Mouse (Mus musculus) heart, postnatal 25 days (tissue): ENCODE measurements around the gene Cym. TPM values are rescaled to one million over a fixed set of nuclear protein-coding genes. Genes with fewer than 3 reads are reported as not detected.
A peak's percentile ranks its signal among the peaks of the same experiment; 100 is the strongest.

Source experiments
- DNase-seq: peaks from one replicate; pipeline ENCODE4 v3.0.0; 2022; ENCODE audit warnings: low spot score
- intact Hi-C: fragments of 180-260 bp; cut with DNase I; formaldehyde crosslinking; loops from one replicate; pipeline ENCODE4 v1.15.1; 2025
- total RNA-seq, 2 experiments: library from RNA; stranded (reverse); gene quantifications; 2 replicates each; pipeline ENCODE4 v1.2.3; 2021

Gene Cym
- total RNA-seq, 2 experiments from 2014 or later = 0.22 TPM; not detected in 1

GRCm38 (mm10) chr3:107229822-107230221 is 8.3 kb upstream of the Cym start:
- DNase-seq = no peak
- intact Hi-C loops = loop anchor here (5.0 kb wide), 1 partner anchor 127 kb away; no protein-coding TSS in a partner anchor

- intact Hi-C loops = no loop called here
Measured at GRCm38 (mm10) chr3:107229221-107229620, 7.7 kb upstream of the Cym start.

GRCm38 (mm10) chr3:107225820-107226219 is 4.3 kb upstream of the Cym start:
- intact Hi-C loops = no loop called here
- no peak for DNase-seq

More at GRCm38 (mm10) chr3:107229221-107229620, 7.7 kb upstream of the Cym start:
- no peak for DNase-seq

- DNase-seq = no peak
- intact Hi-C loops = no loop called here
Measured at GRCm38 (mm10) chr3:107223230-107223629, 1.7 kb upstream of the Cym start.

GRCm38 (mm10) chr3:107218572-107218971 is 3.0 kb downstream of the Cym start:
- intact Hi-C loops = no loop called here
- DNase-seq = no peak

GRCm38 (mm10) chr3:107217101-107217480 is 4.4 kb downstream of the Cym start:
- intact Hi-C loops = no loop called here
- DNase-seq = no peak

GRCm38 (mm10) chr3:107216400-107217100 is 5.0 kb downstream of the Cym start:
- intact Hi-C loops = no loop called here
- no peak for DNase-seq

GRCm38 (mm10) chr3:107214606-107215005 is 6.9 kb downstream of the Cym start:
- intact Hi-C loops = no loop called here
- DNase-seq = no peak

- intact Hi-C loops = loop anchor here (2.0 to 5.0 kb wide), 3 partner anchors 25 to 259 kb away; no protein-coding TSS in a partner anchor
Measured at GRCm38 (mm10) chr3:107207625-107208253, 13.8 kb downstream of the Cym start.

GRCm38 (mm10) chr3:107206490-107207150 is 14.9 kb downstream of the Cym start:
- no peak for DNase-seq
- intact Hi-C loops = loop anchor here (1.0 to 5.0 kb wide), 3 partner anchors 68 to 260 kb away; no protein-coding TSS in a partner anchor

More at GRCm38 (mm10) chr3:107207625-107208253, 13.8 kb downstream of the Cym start:
- DNase-seq = no peak

- intact Hi-C loops = loop anchor here (1.0 to 5.0 kb wide), 3 partner anchors 68 to 261 kb away; no protein-coding TSS in a partner anchor
- DNase-seq = peak; percentile 32
Measured at GRCm38 (mm10) chr3:107205994-107206393, 15.5 kb downstream of the Cym start.

- no peak for DNase-seq
- intact Hi-C loops = loop anchor here (5.0 kb wide), 1 partner anchor 152 kb away; no protein-coding TSS in a partner anchor
Measured at GRCm38 (mm10) chr3:107205170-107205569, 16.4 kb downstream of the Cym start.

GRCm38 (mm10) chr3:107204413-107204812 is 17.1 kb downstream of the Cym start:
- DNase-seq = no peak
- intact Hi-C loops = no loop called here

- intact Hi-C loops = no loop called here
- no peak for DNase-seq
Measured at GRCm38 (mm10) chr3:107201310-107202180, 20.0 kb downstream of the Cym start.

- DNase-seq = no peak
- intact Hi-C loops = loop anchor here (1.0 to 5.0 kb wide), 2 partner anchors 93 to 286 kb away; no protein-coding TSS in a partner anchor
Measured at GRCm38 (mm10) chr3:107188226-107188899, 33.2 kb downstream of the Cym start.

- intact Hi-C loops = loop anchor here (5.0 kb wide), 1 partner anchor 285 kb away; no protein-coding TSS in a partner anchor
Measured at GRCm38 (mm10) chr3:107187022-107187421, 34.5 kb downstream of the Cym start.

GRCm38 (mm10) chr3:107185597-107185996 is 35.9 kb downstream of the Cym start:
- intact Hi-C loops = loop anchor here (5.0 kb wide), 1 partner anchor 283 kb away; no protein-coding TSS in a partner anchor
- no peak for DNase-seq

More at GRCm38 (mm10) chr3:107187022-107187421, 34.5 kb downstream of the Cym start:
- no peak for DNase-seq

GRCm38 (mm10) chr3:107183178-107183577 is 38.4 kb downstream of the Cym start:
- intact Hi-C loops = no loop called here
- no peak for DNase-seq

- intact Hi-C loops = no loop called here
- no peak for DNase-seq
Measured at GRCm38 (mm10) chr3:107182756-107183155, 38.8 kb downstream of the Cym start, which contains the start of gene Kcna10. Kcna10 (plus strand) TSS chr3:107183056.
